Mouse (Mus musculus): Measurements from ENCODE around the gene Odf2l.

- no peak for TF ChIP-seq POLR2A (IDR thresholded peaks at IDR 0.05; ENCODE audit: extremely low read depth, insufficient read depth, low read length)
- TF ChIP-seq CTCF (IDR thresholded peaks at IDR 0.05; ENCODE audit: low read depth, low read length) = no peak
Observed at GRCm38 (mm10) chr3:145156883-145157282, 38.5 kb downstream of the Odf2l start.
